Mouse (Mus musculus) lung, postnatal 36 days (tissue): ENCODE results near the gene Cfap206.
"Not testable (repeated sequence)": the region's sequence is repeated elsewhere in the genome, so short reads cannot be mapped to it uniquely, and the experiment has no call there.

Source experiments
- DNase-seq: peaks from one replicate; pipeline ENCODE4 v3.0.0; 2022; ENCODE audit warnings: mixed read lengths

Gene Cfap206

GRCm38 (mm10) chr4:34729851-34730341 is at the start of gene Cfap206:
Cfap206 (minus strand) TSS chr4:34730206.
- peak; percentile 73 for DNase-seq

- peak; percentile 94 for DNase-seq
Measured at GRCm38 (mm10) chr4:34777677-34778527, 47.9 kb upstream of the Cfap206 start, which contains the start of gene Smim8. Smim8 (minus strand) TSS chr4:34778423.

DNA sequence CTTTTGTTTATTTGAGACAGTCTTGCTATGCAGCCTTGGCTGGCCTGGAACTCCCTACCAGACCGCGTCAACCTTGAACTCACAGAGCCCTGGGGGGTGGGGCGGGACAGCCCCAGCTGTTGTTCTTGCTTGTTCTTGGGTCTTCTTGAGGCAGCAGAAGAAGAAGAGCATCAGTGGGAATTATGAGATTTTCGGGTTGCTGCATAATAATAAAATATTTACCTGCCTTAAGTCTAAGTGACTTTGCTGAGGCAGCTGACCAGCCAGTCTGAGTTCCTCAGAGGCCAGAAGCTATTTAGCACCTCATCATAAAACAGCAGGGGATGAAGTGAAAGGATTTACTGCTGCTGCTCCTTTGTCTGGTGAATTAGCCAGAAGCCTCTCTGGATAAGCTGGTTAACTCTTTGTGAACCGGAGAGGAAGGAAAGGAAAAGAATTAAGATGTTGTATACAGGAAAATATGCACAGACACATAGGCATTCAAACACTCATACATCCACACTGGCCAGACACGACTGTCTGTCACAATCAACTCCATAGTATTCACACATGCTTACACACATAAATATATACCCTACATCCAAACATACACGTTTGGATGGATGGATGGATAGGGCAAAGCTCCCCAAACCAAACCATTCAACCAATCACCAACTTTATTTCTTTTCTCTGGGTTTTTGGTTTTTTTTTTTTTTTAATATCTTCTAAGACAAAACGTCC is 41.8 kb upstream of the Cfap206 start:
- DNase-seq = no peak

DNA sequence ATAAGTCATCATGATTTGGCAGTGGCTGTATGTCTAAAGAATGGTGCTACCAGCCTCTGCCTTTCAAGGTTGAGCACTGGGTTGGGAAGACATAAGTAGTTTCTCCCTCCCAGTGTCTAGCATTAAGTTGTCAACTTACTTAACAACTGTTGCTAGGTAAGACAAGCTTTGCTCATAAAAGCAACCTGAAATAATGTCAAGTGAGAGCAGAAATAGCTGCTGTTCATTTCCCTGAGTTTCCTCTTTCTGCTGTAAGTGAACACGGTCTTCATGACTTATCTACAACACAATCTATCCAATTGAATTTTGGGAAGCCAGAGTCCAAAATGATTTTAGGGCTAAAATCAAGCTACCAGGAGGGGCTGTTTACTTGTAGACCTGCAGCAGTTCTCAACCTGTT is 26.2 kb upstream of the Cfap206 start, which contains the start of gene Gm136:
Gene Gm136 (minus strand): TSS at position 101 of the 400 bp plus-strand sequence.
- no peak for DNase-seq

DNA sequence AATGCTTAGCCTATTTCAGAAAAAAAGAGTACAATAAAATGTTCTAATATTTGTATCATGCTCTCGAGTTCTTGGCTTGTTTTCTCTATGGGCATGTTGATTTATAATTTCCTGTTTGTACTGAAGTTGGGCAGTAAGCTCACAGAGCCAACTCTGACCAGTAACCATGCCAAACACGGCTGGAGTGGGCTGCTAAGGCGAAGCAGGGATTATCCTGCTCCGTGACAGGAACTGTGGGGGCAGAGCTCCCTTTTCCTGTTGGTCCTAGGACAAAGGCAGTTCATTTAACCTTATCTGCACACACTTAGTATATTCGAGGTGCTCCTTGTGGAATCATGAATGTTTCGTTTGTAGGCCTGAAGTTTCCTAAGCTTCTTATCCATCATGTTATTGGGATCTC is 19.2 kb upstream of the Cfap206 start:
- DNase-seq = peak; percentile 42

DNA sequence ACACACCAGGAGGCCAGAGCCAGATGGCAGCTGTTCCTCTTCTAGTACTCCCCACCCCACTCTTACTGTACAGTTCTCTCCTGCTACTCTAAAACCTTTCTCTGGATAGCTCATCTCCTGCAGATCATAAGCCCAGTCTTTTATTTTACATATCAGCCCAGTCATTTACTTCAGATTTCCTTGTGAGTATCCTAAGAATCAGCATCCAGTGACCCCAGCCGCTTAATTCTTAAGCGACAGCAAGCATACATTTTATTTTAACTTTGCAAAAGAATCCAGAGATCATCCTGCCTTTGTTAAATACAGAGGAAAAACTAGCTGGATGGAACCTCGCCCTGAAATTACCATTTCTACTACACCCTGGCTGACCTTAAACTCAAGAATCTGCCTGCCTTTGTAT is 4.5 kb upstream of the Cfap206 start:
- no peak for DNase-seq

GRCm38 (mm10) chr4:34733415-34733814 is 3.4 kb upstream of the Cfap206 start:
- not testable (repeated sequence) for DNase-seq

DNA sequence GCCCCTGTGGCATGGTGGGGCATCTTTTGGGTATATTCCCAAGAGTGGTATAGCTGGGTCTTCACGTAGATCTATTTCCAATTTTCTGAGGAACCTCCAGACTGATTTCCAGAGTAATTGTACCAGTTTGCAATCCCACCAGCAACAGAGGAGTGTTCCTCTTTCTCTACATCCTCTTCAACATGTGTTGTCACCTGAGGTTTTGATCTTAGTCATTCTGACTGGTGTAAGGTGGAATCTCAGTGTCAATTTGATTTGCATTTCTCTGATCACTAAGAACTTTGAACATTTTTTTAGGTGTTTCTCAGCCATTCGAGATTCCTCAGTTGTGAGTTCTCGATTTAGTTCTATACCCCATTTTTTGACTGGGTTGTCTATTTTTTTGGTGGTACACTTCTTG is 4.3 kb downstream of the Cfap206 start:
- DNase-seq = not testable (repeated sequence)

DNA sequence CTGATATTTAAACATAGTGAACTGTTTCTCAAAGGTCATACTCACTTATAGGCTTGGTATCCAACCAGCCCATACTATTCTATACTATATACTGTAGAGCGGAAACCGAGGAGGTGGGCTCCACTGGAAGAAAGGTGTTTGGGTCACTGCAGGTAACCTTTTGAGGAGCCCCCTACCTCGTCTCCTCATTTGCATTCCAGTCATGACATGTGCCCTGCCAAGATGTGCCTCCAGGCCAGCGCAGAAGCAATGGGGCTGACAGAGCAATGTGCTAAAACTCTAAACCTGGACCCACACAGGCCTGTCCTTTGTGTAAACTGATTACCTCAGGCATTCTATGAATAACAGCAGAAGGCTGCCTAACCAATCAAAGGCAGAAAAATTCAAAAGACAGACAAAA is 5.7 kb downstream of the Cfap206 start:
- no peak for DNase-seq

- DNase-seq = no peak
Measured at GRCm38 (mm10) chr4:34723186-34723585, 6.8 kb downstream of the Cfap206 start.

- DNase-seq = no peak
Measured at GRCm38 (mm10) chr4:34720127-34720895, 9.7 kb downstream of the Cfap206 start.

- no peak for DNase-seq
Measured at GRCm38 (mm10) chr4:34719421-34719820, 10.6 kb downstream of the Cfap206 start.

- DNase-seq = no peak
Measured at GRCm38 (mm10) chr4:34715062-34715461, 14.9 kb downstream of the Cfap206 start.

- DNase-seq = no peak
Measured at GRCm38 (mm10) chr4:34708127-34708526, 21.9 kb downstream of the Cfap206 start.

DNA sequence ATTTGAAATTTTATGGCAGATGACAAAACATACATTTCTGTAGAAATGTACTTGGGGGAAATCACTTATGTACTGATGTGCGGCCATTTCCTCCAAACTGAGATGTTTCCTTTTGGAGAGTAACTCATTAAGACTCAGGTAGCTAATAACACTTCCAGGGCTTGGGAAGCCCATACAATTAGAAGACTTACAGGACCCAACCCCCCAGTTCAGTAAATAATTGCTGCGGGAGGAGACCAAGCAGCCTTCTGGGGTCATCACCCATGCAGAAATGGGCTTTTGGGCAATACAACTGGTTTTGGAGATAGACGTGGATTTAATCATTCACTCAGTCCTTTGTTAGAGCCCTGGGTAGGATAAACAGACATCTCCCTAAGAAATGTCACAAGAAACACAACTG is 22.8 kb downstream of the Cfap206 start:
- no peak for DNase-seq

DNA sequence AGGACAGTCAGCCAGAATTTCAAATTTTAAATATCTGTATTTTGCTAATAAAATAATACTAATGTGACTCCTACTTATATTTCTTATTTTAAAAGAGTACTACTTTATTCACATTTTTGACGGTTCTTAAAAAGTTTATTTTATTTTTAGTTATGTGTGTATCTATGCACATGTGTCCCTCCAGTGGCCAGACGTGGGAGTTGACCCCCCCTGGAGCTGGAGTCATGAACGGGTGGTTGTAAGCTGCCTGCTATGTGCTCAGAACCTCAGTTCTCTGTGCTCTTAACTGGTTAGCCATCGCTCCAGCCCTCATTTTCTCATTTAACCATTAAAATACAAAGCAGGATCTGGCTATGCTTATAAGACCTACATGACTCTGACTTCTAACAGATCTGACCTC is 27.0 kb downstream of the Cfap206 start:
- no peak for DNase-seq

DNA sequence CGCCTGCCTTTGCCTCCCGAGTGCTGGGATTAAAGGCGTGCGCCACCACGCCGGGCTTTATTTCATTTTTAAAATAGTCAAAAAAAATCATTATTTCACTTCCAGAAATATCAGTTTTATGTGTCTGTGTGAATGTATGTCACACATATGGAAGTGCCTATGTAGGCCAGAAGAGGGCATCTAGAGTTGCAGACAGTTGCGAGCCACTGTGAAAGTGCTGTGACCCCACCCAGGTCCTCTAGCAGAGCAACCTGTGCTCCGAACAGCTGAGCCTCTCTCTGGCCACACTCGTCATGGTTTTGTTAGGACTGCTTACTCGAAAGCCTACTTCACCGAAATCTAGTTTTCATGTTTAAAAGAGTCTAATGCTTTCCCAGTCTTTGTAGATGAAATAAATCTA is 27.8 kb downstream of the Cfap206 start:
- no peak for DNase-seq

- DNase-seq = peak; percentile 76
Measured at GRCm38 (mm10) chr4:34701528-34701927, 28.5 kb downstream of the Cfap206 start.

- DNase-seq = no peak
Measured at GRCm38 (mm10) chr4:34688021-34688420, 42.0 kb downstream of the Cfap206 start.

DNA sequence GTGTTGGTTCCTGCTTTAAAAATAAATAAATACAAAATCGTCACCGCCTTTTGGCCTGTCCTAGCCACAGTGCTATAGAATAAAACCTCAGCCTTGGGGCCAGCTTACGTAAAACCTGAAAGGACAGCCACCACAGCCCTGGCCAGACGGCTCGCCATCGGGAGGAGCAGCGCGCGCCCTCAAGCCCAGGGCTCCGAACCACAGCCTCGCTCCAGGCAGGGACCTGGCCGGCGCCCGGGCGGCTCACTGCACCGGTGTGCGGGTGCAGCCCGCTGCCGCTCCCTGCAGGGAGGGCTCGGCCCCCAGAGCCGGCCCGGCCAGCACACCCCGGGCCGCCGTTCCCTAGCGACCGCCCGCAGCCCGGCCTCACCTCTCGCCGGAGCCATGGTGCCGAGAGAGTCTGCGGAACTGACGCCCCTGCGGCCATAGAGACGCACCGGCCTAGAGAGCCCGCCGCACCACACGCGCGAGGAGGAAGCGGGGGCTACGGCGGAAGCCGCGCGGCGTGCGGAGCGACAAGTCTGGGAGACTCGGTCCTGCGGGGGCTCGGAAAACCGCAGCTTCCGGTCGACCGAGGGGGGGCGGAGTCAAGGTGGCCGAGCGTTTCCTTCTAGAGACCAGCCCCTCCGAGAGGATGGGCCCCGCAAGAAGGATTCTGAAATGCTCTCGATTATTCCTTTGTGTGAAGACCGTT is 43.0 kb downstream of the Cfap206 start, which contains the start of gene Slc35a1:
Gene Slc35a1 (minus strand): TSS at position 565 of the 694 bp plus-strand sequence.
- peak; percentile 94 for DNase-seq

GRCm38 (mm10) chr4:34680530-34680929 is 49.5 kb downstream of the Cfap206 start:
- no peak for DNase-seq

- no peak for DNase-seq
Measured at GRCm38 (mm10) chr4:34673721-34674120, 56.3 kb downstream of the Cfap206 start.
